Mouse (Mus musculus) CH12.LX (cell line): ENCODE results near the gene Uggt1. TPM values are rescaled to one million over a fixed set of nuclear protein-coding genes. Genes with fewer than 3 reads are reported as not detected.

Experiments used
- DNase-seq: peaks from one replicate; pipeline ENCODE4 v3.0.0-alpha.2; 2013; ENCODE audit errors: extremely low read depth
- H3K27ac ChIP-seq: 2 replicates; pipeline ENCODE4 v1.5.1; 2012; ENCODE audit warnings: low read depth, mild to moderate bottlenecking, control low read depth, moderate library complexity; ENCODE audit not compliant: insufficient read depth
- H3K27me3 ChIP-seq: replicated peaks from 2 replicates; pipeline ENCODE3; 2012; ENCODE audit warnings: inconsistent platforms
- H3K36me3 ChIP-seq, 2 experiments: replicated peaks in 1 of 2; 2 replicates each; pipeline versions ENCODE3 to v1.6.1; 2012; ENCODE audit warnings: inconsistent platforms in 1 of 2, low read length in 1 of 2, mild to moderate bottlenecking in 1 of 2, mixed read lengths in 1 of 2, moderate library complexity in 1 of 2; ENCODE audit not compliant: control insufficient read depth in 1 of 2, insufficient read depth in 1 of 2
- H3K4me1 ChIP-seq, 2 experiments: 2 replicates each; pipeline ENCODE4 v1.6.1; 2012; ENCODE audit warnings: inconsistent platforms in 1 of 2, moderate library complexity in 1 of 2; ENCODE audit not compliant: insufficient read depth in 2 of 2, control insufficient read depth in 1 of 2
- H3K4me2 ChIP-seq: 2 replicates; pipeline ENCODE4 v1.6.1; 2012; ENCODE audit warnings: low read depth, mild to moderate bottlenecking, control low read depth; ENCODE audit not compliant: poor library complexity, insufficient read depth, severe bottlenecking
- H3K4me3 ChIP-seq, 3 experiments: fragments of 150-350 bp in 1 of 3; sonication (generic) in 1 of 3; replicated peaks in 1 of 3; 2 replicates each; pipeline versions ENCODE3 to v1.5.1; 2011 to 2012; ENCODE audit warnings: low read depth in 2 of 3, low read length in 2 of 3, mild to moderate bottlenecking in 2 of 3, moderate library complexity in 2 of 3, control low read depth in 1 of 3, improper control_type of control experiment in 1 of 3, inconsistent platforms in 1 of 3, mixed read lengths in 1 of 3; ENCODE audit not compliant: poor library complexity in 1 of 3
- H3K79me2 ChIP-seq: replicated peaks from 2 replicates; pipeline ENCODE4 v1.6.1; 2012; ENCODE audit warnings: mild to moderate bottlenecking, moderate library complexity; ENCODE audit not compliant: control insufficient read depth, poor library complexity, insufficient read depth, severe bottlenecking; ENCODE audit errors: extremely low read depth
- H3K9ac ChIP-seq: 2 replicates; pipeline ENCODE4 v1.6.1; 2012; ENCODE audit warnings: low read depth, mild to moderate bottlenecking, control low read depth, moderate library complexity; ENCODE audit not compliant: insufficient read depth
- H3K9me3 ChIP-seq: replicated peaks from 2 replicates; pipeline ENCODE3; 2012; ENCODE audit warnings: low read length, inconsistent platforms, mixed read lengths
- BHLHE40 ChIP-seq: IDR thresholded peaks from 2 replicates; pipeline ENCODE4 v1.6.1; 2011; ENCODE audit warnings: mild to moderate bottlenecking, low read depth, low read length, improper control_type of control experiment
- ETS1 ChIP-seq: conservative IDR thresholded peaks from 2 replicates; pipeline ENCODE4 v1.6.1; 2012; ENCODE audit warnings: low read depth, mild to moderate bottlenecking, inconsistent platforms, low read length, improper control_type of control experiment, moderate library complexity
- GABPA ChIP-seq: IDR thresholded peaks from 2 replicates; pipeline ENCODE4 v1.6.1; 2012; ENCODE audit warnings: low read depth, low read length, improper control_type of control experiment, inconsistent platforms; ENCODE audit not compliant: insufficient replicate concordance
- JUN ChIP-seq: IDR thresholded peaks from 2 replicates; pipeline ENCODE4 v1.6.1; 2011; ENCODE audit warnings: low read depth, mild to moderate bottlenecking, low read length, improper control_type of control experiment, moderate library complexity; ENCODE audit not compliant: insufficient read depth
- MAFK ChIP-seq: IDR thresholded peaks from 2 replicates; pipeline ENCODE4 v1.6.1; 2011; ENCODE audit warnings: low read length, improper control_type of control experiment; ENCODE audit not compliant: insufficient replicate concordance
- MAX ChIP-seq: IDR thresholded peaks from 2 replicates; pipeline ENCODE4 v1.6.1; 2011; ENCODE audit warnings: low read length, improper control_type of control experiment
- MXI1 ChIP-seq: IDR thresholded peaks from 2 replicates; pipeline ENCODE4 v1.6.1; 2011; ENCODE audit warnings: mild to moderate bottlenecking, low read depth, low read length, improper control_type of control experiment
- MYC ChIP-seq: IDR thresholded peaks from 2 replicates; pipeline ENCODE4 v1.6.1; 2011; ENCODE audit warnings: low read depth, mild to moderate bottlenecking, improper control_type of control experiment, low read length
- NELFE ChIP-seq: IDR thresholded peaks from 2 replicates; pipeline ENCODE4 v1.6.1; 2011; ENCODE audit warnings: low read depth, low read length, improper control_type of control experiment
- NRF1 ChIP-seq: IDR thresholded peaks from 2 replicates; pipeline ENCODE4 v1.6.1; 2014; ENCODE audit warnings: low read depth, mild to moderate bottlenecking, inconsistent platforms, low read length, improper control_type of control experiment, moderate library complexity
- POLR2AphosphoS2 ChIP-seq: IDR thresholded peaks from 2 replicates; pipeline ENCODE4 v1.6.1; 2011; ENCODE audit warnings: low read depth, low read length, improper control_type of control experiment
- RAD21 ChIP-seq: IDR thresholded peaks from 2 replicates; pipeline ENCODE4 v1.6.1; 2011; ENCODE audit warnings: low read depth, mild to moderate bottlenecking, low read length, improper control_type of control experiment, moderate library complexity
- SIN3A ChIP-seq: IDR thresholded peaks from 2 replicates; pipeline ENCODE4 v1.6.1; 2012; ENCODE audit warnings: low read length, improper control_type of control experiment, inconsistent platforms
- TBP ChIP-seq: conservative IDR thresholded peaks from 2 replicates; pipeline ENCODE4 v1.6.1; 2011; ENCODE audit warnings: low read depth, low read length, improper control_type of control experiment
- UBTF ChIP-seq: IDR thresholded peaks from 2 replicates; pipeline ENCODE4 v1.6.1; 2012; ENCODE audit warnings: low read depth, mild to moderate bottlenecking, inconsistent platforms, low read length, improper control_type of control experiment, moderate library complexity
- ZMIZ1 ChIP-seq: IDR thresholded peaks from 2 replicates; pipeline ENCODE4 v1.6.1; 2012; ENCODE audit warnings: low read depth, mild to moderate bottlenecking, inconsistent platforms, low read length, improper control_type of control experiment
- dilution Hi-C: fragments of 300-500 bp; cut with MboI; formaldehyde crosslinking; loops from 2 replicates; pipeline ENCODE4 v1.14.3; 2020; ENCODE audit warnings: low sequenced_read_pairs; ENCODE audit not compliant: extremely low pct_unique_long_range_greater_than_20kb, extremely low pct_ligation_motif_present
- in situ Hi-C: fragments of 300-500 bp; cut with MboI; formaldehyde crosslinking; loops from 3 replicates; pipeline ENCODE4 v1.14.3; 2019; ENCODE audit warnings: low sequenced_read_pairs, low pct_ligation_motif_present, low pct_unique_long_range_greater_than_20kb, mixed read lengths
- polyA plus RNA-seq: library from polyadenylated mRNA; unstranded; fragments of >175 nt; gene quantifications from 2 replicates; pipeline ENCODE4 v1.2.1, GENCODE M21; 2012; ENCODE audit warnings: low read depth; ENCODE audit not compliant: insufficient read length
- total RNA-seq, 2 experiments: library from RNA; depleted of rRNA; stranded (reverse); fragments of 300-350 nt in 1 of 2; fragments of >200 nt in 1 of 2; gene quantifications; 2 replicates each; pipeline ENCODE4 v1.2.3; 2012 to 2014

Uggt1 gene
- total and polyA plus RNA-seq, 3 experiments, result 35.3 to 41.2 (median 39.5) TPM

DNA sequence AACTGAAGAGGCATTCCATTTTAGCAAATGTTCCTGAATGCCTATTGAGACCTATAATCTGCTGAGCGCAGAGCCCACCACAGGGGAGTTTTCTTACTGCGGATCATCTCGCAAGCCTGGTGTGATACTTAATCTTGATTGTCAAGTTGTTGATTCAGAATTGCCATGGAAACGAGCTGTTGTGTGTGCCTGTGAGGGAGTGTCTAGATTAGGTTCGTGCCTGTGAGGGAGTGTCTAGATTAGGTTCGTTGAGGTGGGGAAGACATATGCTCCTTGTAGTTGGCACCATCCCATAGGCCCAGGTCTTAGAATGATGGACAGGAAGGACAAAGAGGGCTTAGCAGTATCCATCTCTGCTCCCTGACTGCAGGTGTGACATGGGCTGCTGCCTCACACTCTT is 153.3 kb downstream of the Uggt1 start:
- Histone ChIP-seq H3K27ac (no peak overlapping the region), H3K36me3 (peaks cover 13 to 75% of the 10 kb centered on the region in 2 experiments), H3K9ac (no peak overlapping the region), H3K4me2 (no peak overlapping the region), H3K4me3 (no peak overlapping the region), H3K27me3 (no peaks in the 10 kb centered on the region), H3K9me3 (no peaks in the 10 kb centered on the region), H3K4me1 (peaks cover 36 to 73% of the 10 kb centered on the region in 2 experiments), H3K79me2 (no peaks in the 10 kb centered on the region)
- DNase-seq, result no peak
- dilution Hi-C loops (no loop called here), in situ Hi-C loops (no loop called here)
- TF ChIP-seq MXI1, result no peak
- no peak for TF ChIP-seq RAD21
- no peak for TF ChIP-seq MYC
- no peak for TF ChIP-seq UBTF
- TF ChIP-seq TBP, result no peak
- TF ChIP-seq POLR2AphosphoS2, result no peak
- TF ChIP-seq BHLHE40, result no peak
- no peak for TF ChIP-seq JUN
- TF ChIP-seq MAX, result no peak
- TF ChIP-seq SIN3A, result no peak
- TF ChIP-seq NELFE, result no peak
- no peak for TF ChIP-seq MAFK
- no peak for TF ChIP-seq ETS1
- TF ChIP-seq NRF1, result no peak

GRCm38 (mm10) chr1:36090722-36091110 is 153.8 kb downstream of the Uggt1 start:
- Histone ChIP-seq H3K9me3 (no peaks in the 10 kb centered on the region), H3K4me3 (no peak overlapping the region), H3K9ac (no peak overlapping the region), H3K79me2 (no peaks in the 10 kb centered on the region; the same call in 1 of the 2 replicates), H3K4me2 (no peak overlapping the region), H3K4me1 (peaks cover 30 to 70% of the 10 kb centered on the region in 2 experiments), H3K27me3 (no peaks in the 10 kb centered on the region), H3K36me3 (peaks cover 13 to 78% of the 10 kb centered on the region in 2 experiments), H3K27ac (no peak overlapping the region)
- TF ChIP-seq GABPA (no peak), ZMIZ1 (no peak), BHLHE40 (no peak)
- in situ Hi-C loops (no loop called here), dilution Hi-C loops (no loop called here)
- no peak for DNase-seq

Other genes starting within 250 kb of the Uggt1 start
- gene Hs6st1, start 176.3 kb downstream of the Uggt1 start, total RNA-seq (2012; rRNA removed), result 14.0 and 17.7 TPM in 2 replicates
- gene Hs6st1, start 176.3 kb downstream of the Uggt1 start, total RNA-seq (2014; rRNA removed), result 8.2 and 9.1 TPM in 2 replicates
- gene Hs6st1, start 176.3 kb downstream of the Uggt1 start, polyA plus RNA-seq, result 18.1 and 18.6 TPM in 2 replicates
- 0.08 TPM in 1 of 2 replicates, not detected in the other for gene Neurl3, start 30.0 kb upstream of the Uggt1 start, total RNA-seq (2012; rRNA removed)
- 0.08 TPM in 1 of 2 replicates, not detected in the other for gene Neurl3, start 30.0 kb upstream of the Uggt1 start, total RNA-seq (2014; rRNA removed)
- 0.09 and 0.10 TPM in 2 replicates for gene Neurl3, start 30.0 kb upstream of the Uggt1 start, polyA plus RNA-seq
- gene Arid5a, start 63.0 kb upstream of the Uggt1 start, total RNA-seq (2012; rRNA removed), result 15.2 and 19.6 TPM in 2 replicates
- 16.0 and 17.0 TPM in 2 replicates for gene Arid5a, start 63.0 kb upstream of the Uggt1 start, total RNA-seq (2014; rRNA removed)
- 13.2 and 16.1 TPM in 2 replicates for gene Arid5a, start 63.0 kb upstream of the Uggt1 start, polyA plus RNA-seq
- gene Kansl3, start 124.5 kb upstream of the Uggt1 start, total RNA-seq (2012; rRNA removed), result 16.5 and 17.0 TPM in 2 replicates
- gene Kansl3, start 124.5 kb upstream of the Uggt1 start, total RNA-seq (2014; rRNA removed), result 14.3 TPM in 2 replicates
- gene Kansl3, start 124.5 kb upstream of the Uggt1 start, polyA plus RNA-seq, result 19.7 and 21.2 TPM in 2 replicates
- gene Fer1l5, start 127.6 kb upstream of the Uggt1 start, total RNA-seq (2012; rRNA removed), result 0.08 TPM in 1 of 2 replicates, not detected in the other
- gene Fer1l5, start 127.6 kb upstream of the Uggt1 start, total RNA-seq (2014; rRNA removed), result not detected in 2 replicates
- gene Fer1l5, start 127.6 kb upstream of the Uggt1 start, polyA plus RNA-seq, result 0.85 and 1.2 TPM in 2 replicates
- gene Lman2l, start 200.6 kb upstream of the Uggt1 start, total RNA-seq (2012; rRNA removed), result 6.0 and 8.5 TPM in 2 replicates
- gene Lman2l, start 200.6 kb upstream of the Uggt1 start, total RNA-seq (2014; rRNA removed), result 7.9 and 8.8 TPM in 2 replicates
- 19.1 and 20.3 TPM in 2 replicates for gene Lman2l, start 200.6 kb upstream of the Uggt1 start, polyA plus RNA-seq
- gene Cnnm4, start 226.9 kb upstream of the Uggt1 start, total RNA-seq (2012; rRNA removed), result 4.6 and 5.0 TPM in 2 replicates
- gene Cnnm4, start 226.9 kb upstream of the Uggt1 start, total RNA-seq (2014; rRNA removed), result 3.0 and 3.2 TPM in 2 replicates
- 3.0 and 3.5 TPM in 2 replicates for gene Cnnm4, start 226.9 kb upstream of the Uggt1 start, polyA plus RNA-seq